Mouse (Mus musculus): ENCODE results near the gene Gpx5. TPM values are rescaled to one million over a fixed set of nuclear protein-coding genes. Genes with fewer than 3 reads are reported as not detected.
A peak's percentile ranks its signal among the peaks of the same experiment; 100 is the strongest.

Gpx5 gene
- polyA plus RNA-seq, 1 experiment from 2014 or later: not detected

DNA sequence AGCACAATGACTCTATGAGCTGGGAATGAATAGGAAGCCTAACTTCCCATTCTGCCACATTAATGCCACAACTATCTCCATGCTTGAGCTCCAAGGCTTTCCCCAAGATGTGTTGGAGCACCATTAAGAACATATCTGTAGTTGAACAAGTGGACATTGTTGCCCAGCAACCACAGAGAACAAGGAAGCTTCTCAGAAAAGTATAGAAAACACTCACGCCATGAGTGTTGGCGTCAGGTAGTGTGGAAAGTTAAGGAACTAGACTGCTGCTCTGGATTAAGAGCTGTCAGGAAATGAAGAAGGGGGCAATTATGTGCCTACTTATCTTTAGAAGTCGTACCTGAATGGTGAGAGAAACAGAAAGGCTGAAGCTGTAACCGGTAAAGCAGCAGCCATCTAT, 21.4 kb upstream of the Gpx5 start:
- Histone ChIP-seq H3K4me3 (ENCODE audit: low read depth, low read length) (no peak overlapping the region), H3K4me1 (replicated peaks; ENCODE audit: control insufficient read depth, insufficient read depth, low read length) (no peaks in the 10 kb centered on the region), H3K9ac (ENCODE audit: low read length) (no peak overlapping the region), H3K27me3 (replicated peaks; ENCODE audit: control insufficient read depth, insufficient read depth, low read length) (no peaks in the 10 kb centered on the region), H3K27ac (ENCODE audit: low read depth) (no peak overlapping the region), H3K4me2 (ENCODE audit: low read length) (no peak overlapping the region), H3K9me3 (ENCODE audit: control insufficient read depth, low read length) (no peaks in the 10 kb centered on the region), H3K36me3 (ENCODE audit: control insufficient read depth, insufficient read depth, low read length) (no peaks in the 10 kb centered on the region)
- DNase-seq (ENCODE audit: low spot score) (no peak), ATAC-seq (replicated peaks; ENCODE audit: low FRiP score, low TSS enrichment, low read depth) (no peak)
- 82% methylated on average over 4 of the region's 4 CpGs for WGBS

DNA sequence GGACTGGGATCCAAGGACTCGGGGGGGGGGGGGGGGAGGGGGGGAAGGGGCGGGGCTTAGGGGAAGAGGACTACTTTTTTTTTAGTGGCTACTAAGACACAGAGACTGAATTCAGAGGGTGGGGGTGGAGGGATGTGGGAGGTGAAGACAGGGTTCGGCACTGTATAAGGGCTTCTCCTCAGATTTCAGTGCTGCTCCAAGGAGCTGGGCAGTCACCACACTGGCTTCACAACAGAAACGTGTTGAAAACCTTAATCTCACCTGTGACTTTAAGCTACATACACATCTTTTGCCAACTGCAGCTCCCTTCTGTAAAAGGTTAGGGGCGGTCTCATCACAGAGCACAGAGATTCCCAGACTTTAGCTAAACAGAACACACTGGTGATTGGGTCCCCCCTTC, 20.3 kb upstream of the Gpx5 start:
- Histone ChIP-seq H3K36me3 (ENCODE audit: control insufficient read depth, insufficient read depth, low read length) (no peaks in the 10 kb centered on the region), H3K4me2 (ENCODE audit: low read length) (no peak overlapping the region), H3K9me3 (ENCODE audit: control insufficient read depth, low read length) (no peaks in the 10 kb centered on the region), H3K27me3 (replicated peaks; ENCODE audit: control insufficient read depth, insufficient read depth, low read length) (no peaks in the 10 kb centered on the region), H3K9ac (ENCODE audit: low read length) (no peak overlapping the region), H3K4me1 (replicated peaks; ENCODE audit: control insufficient read depth, insufficient read depth, low read length) (no peaks in the 10 kb centered on the region), H3K4me3 (ENCODE audit: low read depth, low read length) (no peak overlapping the region), H3K27ac (ENCODE audit: low read depth) (no peak overlapping the region)
- WGBS: 57% methylated on average over 3 of the region's 5 CpGs
- ATAC-seq (replicated peaks; ENCODE audit: low FRiP score, low TSS enrichment, low read depth) (no peak), DNase-seq (ENCODE audit: low spot score) (no peak)

DNA sequence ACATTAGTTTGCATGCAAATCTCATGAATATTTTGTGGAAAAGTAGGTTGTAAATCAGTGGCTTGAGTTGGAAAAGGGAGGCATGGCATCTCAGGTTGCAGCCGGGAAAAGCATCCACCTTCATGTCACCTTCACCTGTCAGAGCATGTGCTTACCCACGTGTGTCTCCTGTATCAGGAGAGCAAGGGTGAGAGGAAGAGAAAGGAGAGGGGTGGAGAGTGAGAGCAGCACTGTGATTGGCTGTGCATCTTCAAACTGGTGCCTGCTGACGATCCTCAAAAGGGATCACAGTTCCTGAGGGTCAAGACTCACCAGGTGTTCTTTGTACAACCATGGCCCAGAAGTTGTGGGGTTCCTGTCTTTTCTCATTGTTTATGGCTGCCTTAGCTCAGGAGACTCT, 19.4 kb upstream of the Gpx5 start, which contains the start of gene Gpx6:
Gene Gpx6, plus strand, starts transcription at position 200 of the 400 bp plus-strand sequence.
- no peak within 1 kb of the TSS for H3K4me3 ChIP-seq (ENCODE audit: low read depth, low read length)
- no peak within 1 kb of the TSS for H3K9ac ChIP-seq (ENCODE audit: low read length)
- DNase-seq (ENCODE audit: low spot score) (no peak), ATAC-seq (replicated peaks; ENCODE audit: low FRiP score, low TSS enrichment, low read depth) (no peak)
- H3K36me3 ChIP-seq (ENCODE audit: control insufficient read depth, insufficient read depth, low read length): no peaks in the 10 kb centered on the region
- no peak within 1 kb of the TSS for H3K4me2 ChIP-seq (ENCODE audit: low read length)
- no peaks in the 10 kb centered on the region for H3K27me3 ChIP-seq (replicated peaks; ENCODE audit: control insufficient read depth, insufficient read depth, low read length)
- no peak within 1 kb of the TSS for H3K27ac ChIP-seq (ENCODE audit: low read depth)
- WGBS: 31% methylated on average over 3 of the region's 3 CpGs
- no peaks in the 10 kb centered on the region for H3K4me1 ChIP-seq (replicated peaks; ENCODE audit: control insufficient read depth, insufficient read depth, low read length)
- no peaks in the 10 kb centered on the region for H3K9me3 ChIP-seq (ENCODE audit: control insufficient read depth, low read length)

DNA sequence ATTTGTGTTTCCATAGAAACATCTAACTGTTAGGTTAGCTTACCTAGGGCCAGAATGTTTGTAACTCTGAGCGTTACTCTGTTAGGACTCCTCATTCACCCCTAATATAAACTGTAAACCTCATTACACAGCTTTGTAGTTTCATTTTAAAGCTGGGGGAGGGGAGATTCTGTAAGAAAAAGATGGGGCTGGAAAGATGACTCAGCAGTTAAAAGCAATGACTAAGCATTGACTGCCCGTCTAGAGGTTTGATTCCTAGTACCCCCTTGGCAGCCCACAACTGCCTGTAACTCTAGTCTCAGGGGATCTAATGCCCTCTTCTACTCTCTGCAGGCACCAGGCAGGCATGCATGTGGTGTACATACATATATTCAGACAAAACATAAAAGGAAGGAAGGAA, 17.3 kb upstream of the Gpx5 start:
- no peak overlapping the region for H3K4me3 ChIP-seq (ENCODE audit: low read depth, low read length)

DNA sequence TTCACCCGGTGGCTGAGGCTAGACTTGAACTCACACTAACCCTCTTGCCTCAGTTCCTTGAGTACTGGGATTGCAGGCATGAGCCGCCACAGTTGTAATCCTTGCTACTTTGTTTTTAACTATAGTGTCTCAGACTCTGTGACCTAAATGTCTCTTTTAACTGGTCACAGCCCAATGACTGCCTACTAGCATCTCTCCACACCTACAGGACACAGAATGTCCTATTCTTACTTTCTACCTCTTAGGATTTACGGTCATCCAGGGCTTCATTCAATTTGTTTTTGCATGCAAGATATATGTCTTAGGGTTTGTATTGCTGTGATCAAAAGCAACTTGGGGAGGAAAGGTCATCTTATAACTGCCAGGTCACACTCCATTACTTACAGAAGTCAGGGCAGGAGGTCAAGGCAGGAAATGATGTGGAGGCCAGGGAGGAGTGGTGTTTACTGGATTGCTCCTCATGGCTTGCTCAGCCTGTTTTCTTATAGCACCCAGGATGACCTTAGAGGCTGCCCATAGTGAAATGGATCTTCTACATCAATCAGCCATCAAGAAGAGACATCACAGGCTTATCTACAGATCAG, 12.0 kb upstream of the Gpx5 start:
- H3K4me3 ChIP-seq (ENCODE audit: low read depth, low read length): no peak overlapping the region
- H3K36me3 ChIP-seq (ENCODE audit: control insufficient read depth, insufficient read depth, low read length): no peaks in the 10 kb centered on the region
- no peaks in the 10 kb centered on the region for H3K4me1 ChIP-seq (replicated peaks; ENCODE audit: control insufficient read depth, insufficient read depth, low read length)
- WGBS: 60% methylated on average over 3 of the region's 3 CpGs
- H3K27me3 ChIP-seq (replicated peaks; ENCODE audit: control insufficient read depth, insufficient read depth, low read length): no peaks in the 10 kb centered on the region
- no peak for DNase-seq (ENCODE audit: low spot score)
- no peak for ATAC-seq (replicated peaks; ENCODE audit: low FRiP score, low TSS enrichment, low read depth)
- H3K9ac ChIP-seq (ENCODE audit: low read length): no peak overlapping the region
- no peak overlapping the region for H3K4me2 ChIP-seq (ENCODE audit: low read length)
- no peaks in the 10 kb centered on the region for H3K9me3 ChIP-seq (ENCODE audit: control insufficient read depth, low read length)
- no peak overlapping the region for H3K27ac ChIP-seq (ENCODE audit: low read depth)

More for the DNA sequence above, 17.3 kb upstream of the Gpx5 start:
- H3K4me1 ChIP-seq (replicated peaks; ENCODE audit: control insufficient read depth, insufficient read depth, low read length): no peaks in the 10 kb centered on the region
- 68% methylated on average over 2 of the region's 2 CpGs for WGBS
- H3K4me2 ChIP-seq (ENCODE audit: low read length): no peak overlapping the region
- no peaks in the 10 kb centered on the region for H3K36me3 ChIP-seq (ENCODE audit: control insufficient read depth, insufficient read depth, low read length)
- H3K27ac ChIP-seq (ENCODE audit: low read depth): no peak overlapping the region
- no peak for DNase-seq (ENCODE audit: low spot score)
- no peaks in the 10 kb centered on the region for H3K27me3 ChIP-seq (replicated peaks; ENCODE audit: control insufficient read depth, insufficient read depth, low read length)
- ATAC-seq (replicated peaks; ENCODE audit: low FRiP score, low TSS enrichment, low read depth): no peak
- no peak overlapping the region for H3K9ac ChIP-seq (ENCODE audit: low read length)
- H3K9me3 ChIP-seq (ENCODE audit: control insufficient read depth, low read length): no peaks in the 10 kb centered on the region

DNA sequence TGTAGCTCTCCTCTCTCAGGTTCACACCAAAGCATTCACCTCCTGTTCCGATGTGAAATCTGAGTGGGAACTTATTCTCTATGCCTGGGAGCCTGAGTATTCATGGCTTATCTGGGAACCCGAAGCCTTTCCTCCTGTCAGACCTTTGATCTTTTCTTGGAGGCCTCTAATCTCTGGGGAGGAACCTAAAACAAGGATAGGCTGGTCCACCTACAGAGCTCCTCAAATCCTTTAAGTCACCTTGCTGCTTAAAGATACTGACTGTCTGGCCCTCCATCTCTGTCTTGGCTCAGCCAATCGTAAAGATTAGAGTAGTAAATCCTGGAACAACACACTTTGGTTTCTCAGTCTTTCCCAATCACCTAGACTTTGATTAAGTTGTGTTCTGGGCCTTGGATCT, 6.0 kb upstream of the Gpx5 start:
- Histone ChIP-seq H3K36me3 (ENCODE audit: control insufficient read depth, insufficient read depth, low read length) (no peaks in the 10 kb centered on the region), H3K4me1 (replicated peaks; ENCODE audit: control insufficient read depth, insufficient read depth, low read length) (no peaks in the 10 kb centered on the region), H3K9me3 (ENCODE audit: control insufficient read depth, low read length) (no peaks in the 10 kb centered on the region), H3K27ac (ENCODE audit: low read depth) (no peak overlapping the region), H3K4me3 (ENCODE audit: low read depth, low read length) (no peak overlapping the region), H3K4me2 (ENCODE audit: low read length) (no peak overlapping the region), H3K27me3 (replicated peaks; ENCODE audit: control insufficient read depth, insufficient read depth, low read length) (no peaks in the 10 kb centered on the region), H3K9ac (ENCODE audit: low read length) (no peak overlapping the region)
- DNase-seq (ENCODE audit: low spot score) (no peak), ATAC-seq (replicated peaks; ENCODE audit: low FRiP score, low TSS enrichment, low read depth) (no peak)
- 35% methylated on average over 3 of the region's 3 CpGs for WGBS

DNA sequence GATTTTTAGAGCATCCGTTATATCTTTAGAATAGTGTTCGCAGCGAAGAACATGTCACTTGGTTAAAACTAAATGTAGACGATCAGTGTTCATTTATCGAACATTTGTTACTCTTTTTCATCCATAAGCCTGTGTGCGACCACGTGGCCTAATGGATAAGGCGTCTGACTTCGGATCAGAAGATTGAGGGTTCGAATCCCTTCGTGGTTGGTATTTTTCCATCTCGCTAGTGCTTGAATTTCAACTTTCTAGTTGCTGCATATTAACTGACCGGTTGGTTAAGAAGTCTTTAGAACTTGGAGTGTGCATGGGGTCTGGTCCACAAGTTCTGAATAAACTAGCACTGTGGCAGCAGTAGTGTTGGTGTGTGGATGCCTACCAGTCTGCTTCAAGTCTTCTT, 13.0 kb downstream of the Gpx5 start:
- 2% methylated on average over 13 of the region's 13 CpGs for WGBS
- peaks cover 7% of the 10 kb centered on the region; the same call in 1 of the 2 replicates for H3K4me1 ChIP-seq (replicated peaks; ENCODE audit: control insufficient read depth, insufficient read depth, low read length)
- DNase-seq (ENCODE audit: low spot score) (peak; percentile 93), ATAC-seq (replicated peaks; ENCODE audit: low FRiP score, low TSS enrichment, low read depth) (peak; percentile 73; the same call in 1 of the 2 replicates)
- H3K36me3 ChIP-seq (ENCODE audit: control insufficient read depth, insufficient read depth, low read length): no peaks in the 10 kb centered on the region
- no peaks in the 10 kb centered on the region for H3K9me3 ChIP-seq (ENCODE audit: control insufficient read depth, low read length)
- peak overlapping the region; percentile 62 for H3K4me3 ChIP-seq (ENCODE audit: low read depth, low read length)
- H3K4me2 ChIP-seq (ENCODE audit: low read length): peak overlapping the region; percentile 76
- no peak overlapping the region for H3K27ac ChIP-seq (ENCODE audit: low read depth)
- H3K9ac ChIP-seq (ENCODE audit: low read length): peak overlapping the region; percentile 35
- H3K27me3 ChIP-seq (replicated peaks; ENCODE audit: control insufficient read depth, insufficient read depth, low read length): 0 out of 2 replicates have a peak, but pooled peaks cover 4% of the 10 kb centered on the region

DNA sequence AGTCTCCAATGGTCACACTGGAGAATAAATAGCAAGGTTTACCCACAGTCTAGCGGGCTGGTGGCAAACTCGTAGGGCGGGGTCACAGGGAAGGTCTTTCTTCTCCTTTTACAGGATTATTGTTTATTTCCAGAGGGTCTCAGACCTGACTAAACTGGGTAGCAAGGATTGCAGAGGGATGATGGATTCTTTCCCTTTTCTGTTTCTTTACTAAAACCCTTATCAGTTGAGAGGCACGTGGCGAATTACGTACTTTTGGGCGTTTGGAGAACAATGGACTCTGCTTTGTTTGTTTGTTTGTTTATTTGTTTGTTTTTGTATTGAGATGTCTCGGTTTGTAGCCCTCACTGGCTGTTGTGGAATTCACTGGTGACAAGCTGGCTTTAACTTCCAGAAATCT, 13.5 kb downstream of the Gpx5 start:
- Histone ChIP-seq H3K4me2 (ENCODE audit: low read length) (peak overlapping the region; percentile 76), H3K9ac (ENCODE audit: low read length) (peak overlapping the region; percentile 35), H3K36me3 (ENCODE audit: control insufficient read depth, insufficient read depth, low read length) (no peaks in the 10 kb centered on the region), H3K4me1 (replicated peaks; ENCODE audit: control insufficient read depth, insufficient read depth, low read length) (peaks cover 7% of the 10 kb centered on the region; the same call in 1 of the 2 replicates), H3K27me3 (replicated peaks; ENCODE audit: control insufficient read depth, insufficient read depth, low read length) (0 out of 2 replicates have a peak, but pooled peaks cover 4% of the 10 kb centered on the region), H3K27ac (ENCODE audit: low read depth) (no peak overlapping the region), H3K4me3 (ENCODE audit: low read depth, low read length) (peak overlapping the region; percentile 62), H3K9me3 (ENCODE audit: control insufficient read depth, low read length) (no peaks in the 10 kb centered on the region)
- DNase-seq (ENCODE audit: low spot score) (no peak), ATAC-seq (replicated peaks; ENCODE audit: low FRiP score, low TSS enrichment, low read depth) (no peak; the same call in 1 of the 2 replicates)
- WGBS: 5% methylated on average over 8 of the region's 8 CpGs

DNA sequence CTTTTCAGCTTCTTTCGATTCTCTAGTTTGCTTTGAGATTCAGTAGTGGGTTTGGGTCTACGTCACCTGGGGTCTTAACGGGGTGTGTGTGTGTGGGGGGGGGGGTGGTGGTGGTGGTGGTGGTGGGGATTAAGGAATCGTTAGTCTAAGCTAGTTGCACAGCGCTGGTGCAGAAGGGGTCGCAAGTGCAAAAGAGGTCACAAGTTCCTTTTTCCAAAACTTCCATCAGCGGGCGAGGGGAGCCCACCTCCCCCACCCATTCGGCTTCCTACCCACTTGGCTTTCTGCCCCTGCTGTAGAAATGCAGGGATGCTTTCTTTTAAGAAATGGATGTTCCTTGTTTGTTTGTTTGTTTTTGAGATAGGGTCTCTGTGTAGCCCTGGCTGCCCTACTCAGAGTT, 16.0 kb downstream of the Gpx5 start:
- Histone ChIP-seq H3K9ac (ENCODE audit: low read length) (peak overlapping the region; percentile 52), H3K27ac (ENCODE audit: low read depth) (no peak overlapping the region), H3K9me3 (ENCODE audit: control insufficient read depth, low read length) (no peaks in the 10 kb centered on the region), H3K4me2 (ENCODE audit: low read length) (peak overlapping the region; percentile 79), H3K4me1 (replicated peaks; ENCODE audit: control insufficient read depth, insufficient read depth, low read length) (peaks cover 7% of the 10 kb centered on the region; the same call in 1 of the 2 replicates), H3K27me3 (replicated peaks; ENCODE audit: control insufficient read depth, insufficient read depth, low read length) (0 out of 2 replicates have a peak, but pooled peaks cover 4% of the 10 kb centered on the region), H3K4me3 (ENCODE audit: low read depth, low read length) (peak overlapping the region; percentile 67), H3K36me3 (ENCODE audit: control insufficient read depth, insufficient read depth, low read length) (no peaks in the 10 kb centered on the region)
- DNase-seq (ENCODE audit: low spot score) (no peak), ATAC-seq (replicated peaks; ENCODE audit: low FRiP score, low TSS enrichment, low read depth) (no peak)
- 0% methylated on average over 9 of the region's 9 CpGs for WGBS
